Mouse (Mus musculus) testis, adult 2 months (tissue): Measurements from ENCODE around the gene Btbd35f14.
"Not testable (repeated sequence)": the region's sequence is repeated elsewhere in the genome, so short reads cannot be mapped to it uniquely, and the experiment has no call there.

ENCODE experiments used
- CTCF ChIP-seq: fragments of 200-500 bp; IDR thresholded peaks from 2 replicates; pipeline ENCODE4 v1.5.1; 2012; ENCODE audit warnings: low read depth, mild to moderate bottlenecking, inconsistent platforms, low read length, moderate library complexity; ENCODE audit not compliant: control insufficient read depth, insufficient read depth, insufficient replicate concordance
- POLR2A ChIP-seq: fragments of 200-500 bp; IDR thresholded peaks from 2 replicates; pipeline ENCODE4 v1.6.1; 2012; ENCODE audit warnings: low read depth, mild to moderate bottlenecking, inconsistent platforms, low read length, moderate library complexity; ENCODE audit not compliant: control insufficient read depth

GRCm38 (mm10) chrX:33702249-33702648 lies at the start of gene Btbd35f14:
- TF ChIP-seq CTCF, POLR2A: not testable (repeated sequence)
